In the genomic region with DNA sequence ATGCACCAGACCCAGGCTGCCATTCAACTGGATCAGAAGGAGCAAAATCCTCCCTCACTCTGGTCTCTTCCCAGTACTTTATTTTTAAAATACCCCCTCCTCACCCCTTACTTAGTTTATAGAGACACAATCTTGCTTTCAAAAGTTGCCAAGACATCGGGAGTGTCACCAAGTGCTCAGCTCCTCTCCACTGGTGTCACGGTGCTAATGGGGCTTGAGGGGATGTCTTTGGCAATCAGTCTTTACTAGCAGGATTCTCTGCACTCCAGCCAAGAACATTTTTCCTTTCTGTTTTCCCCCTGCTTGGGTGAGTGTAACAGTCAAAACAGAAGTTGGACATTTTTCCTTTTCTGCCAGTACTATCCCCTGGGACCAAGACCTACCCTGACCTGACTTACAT, we compare ENCODE assay signal across 21 mouse cellular contexts. TPM values are rescaled to one million over a fixed set of nuclear protein-coding genes. Genes with fewer than 3 reads are reported as not detected.
A peak's percentile ranks its signal among the peaks of the same experiment; 100 is the strongest.
DNase-seq lines count a peak whose midpoint lies in the region; ATAC-seq and TF ChIP-seq lines count a peak whose summit lies in the region.
"Had no signal": no experiment of that assay in that cellular context is flagged by ENCODE, and none has a peak within 500 bp of the region (broad histone marks: within the 10 kb centered on the region; RNA-seq: fewer than 3 reads in every experiment).

No protein-coding gene starts in this region.

- TF ChIP-seq CTCF in liver, adult 2 months (IDR thresholded peaks at IDR 0.05; ENCODE audit: low read depth, low read length): no peak
- TF ChIP-seq CTCF in lung, postnatal 0 days (IDR thresholded peaks at IDR 0.05): no peak
- TF ChIP-seq CTCF in lung, adult 2 months (IDR thresholded peaks at IDR 0.05; ENCODE audit: insufficient read depth, low read length): no peak
- TF ChIP-seq CTCF in stomach, postnatal 0 days (IDR thresholded peaks at IDR 0.05; ENCODE audit: low read depth): no peak
- no peak for TF ChIP-seq CTCF in layer of hippocampus, adult 2 months (conservative IDR thresholded peaks at IDR 0.05)

- H3K27me3 ChIP-seq in liver, adult 2 months (ENCODE audit: control insufficient read depth, insufficient read depth, low read length): no peaks in the 10 kb centered on the region
- no peaks in the 10 kb centered on the region for H3K27me3 ChIP-seq in lung, postnatal 0 days (replicated peaks; ENCODE audit: insufficient read depth, low read length)
- H3K27me3 ChIP-seq in stomach, postnatal 0 days (ENCODE audit: control insufficient read depth, insufficient read depth, low read length): no peaks in the 10 kb centered on the region
- H3K27me3 ChIP-seq: CH12.LX; embryonic facial prominence, embryonic 12.5 days; forebrain, embryonic 15.5 days; heart, embryonic 13.5 days; Patski had no signal

- TF ChIP-seq POLR2A in liver, adult 2 months (IDR thresholded peaks at IDR 0.05; ENCODE audit: extremely low read depth, insufficient read depth, low read length): no peak
- TF ChIP-seq POLR2A in lung, adult 2 months (IDR thresholded peaks at IDR 0.05; ENCODE audit: borderline replicate concordance, extremely low read depth, low read depth, low read length): no peak

- no peaks in the 10 kb centered on the region for H3K79me2 ChIP-seq in liver, adult 2 months (ENCODE audit: control insufficient read depth, insufficient read depth, low read length)

- no peak overlapping the region for H3K4me3 ChIP-seq in liver, adult 2 months (ENCODE audit: insufficient read depth, low read depth, low read length)
- H3K4me3 ChIP-seq in lung, postnatal 0 days (ENCODE audit: low read depth, low read length): no peak overlapping the region
- no peak overlapping the region for H3K4me3 ChIP-seq in lung, adult 2 months (replicated peaks; ENCODE audit: extremely low read depth, low read depth, low read length)
- no peak overlapping the region for H3K4me3 ChIP-seq in stomach, postnatal 0 days (ENCODE audit: low read depth, low read length)
- no peak overlapping the region for H3K4me3 ChIP-seq in layer of hippocampus, adult 2 months
- H3K4me3 ChIP-seq: embryonic facial prominence, embryonic 12.5 days; forebrain, embryonic 15.5 days; heart, embryonic 13.5 days had no signal

- no peak overlapping the region for H3K27ac ChIP-seq in liver, adult 2 months (replicated peaks; ENCODE audit: insufficient read depth, low read depth, low read length)
- no peak overlapping the region for H3K27ac ChIP-seq in lung, postnatal 0 days (ENCODE audit: low read length)
- H3K27ac ChIP-seq in stomach, postnatal 0 days (replicated peaks): no peak overlapping the region
- H3K27ac ChIP-seq in layer of hippocampus, adult 2 months: no peak overlapping the region
- H3K27ac ChIP-seq: embryonic facial prominence, embryonic 12.5 days; forebrain, embryonic 15.5 days; heart, embryonic 13.5 days had no signal

- H3K4me1 ChIP-seq in liver, adult 2 months (ENCODE audit: control insufficient read depth, insufficient read depth, low read length): no peaks in the 10 kb centered on the region
- H3K4me1 ChIP-seq in lung, postnatal 0 days (ENCODE audit: insufficient read depth, low read depth, low read length): no peaks in the 10 kb centered on the region
- no peaks in the 10 kb centered on the region for H3K4me1 ChIP-seq in lung, adult 2 months (ENCODE audit: control insufficient read depth, insufficient read depth, low read length)
- no peaks in the 10 kb centered on the region for H3K4me1 ChIP-seq in stomach, postnatal 0 days (replicated peaks; ENCODE audit: control insufficient read depth, insufficient read depth)
- H3K4me1 ChIP-seq: embryonic facial prominence, embryonic 12.5 days; forebrain, embryonic 15.5 days; heart, embryonic 13.5 days had no signal

- H3K9me3 ChIP-seq in lung, postnatal 0 days (ENCODE audit: low read length): no peaks in the 10 kb centered on the region
- H3K9me3 ChIP-seq in stomach, postnatal 0 days (ENCODE audit: control insufficient read depth, low read length): no peaks in the 10 kb centered on the region
- H3K9me3 ChIP-seq: embryonic facial prominence, embryonic 12.5 days; forebrain, embryonic 15.5 days; heart, embryonic 13.5 days had no signal

- no peak for TF ChIP-seq EP300 in lung, postnatal 0 days (IDR thresholded peaks at IDR 0.05)
- no peak for TF ChIP-seq EP300 in stomach, postnatal 0 days (optimal IDR thresholded peaks at IDR 0.05)

- 77% methylated on average over 2 of the region's 2 CpGs for WGBS in liver, adult 2 months
- 49% methylated on average over 2 of the region's 2 CpGs for WGBS in lung, postnatal 0 days
- 56% methylated on average over 2 of the region's 2 CpGs for WGBS in lung, adult 2 months
- 40% methylated on average over 2 of the region's 2 CpGs for WGBS in stomach, postnatal 0 days

- H3K36me3 ChIP-seq in liver, adult 2 months (ENCODE audit: control insufficient read depth, insufficient read depth, low read length): no peaks in the 10 kb centered on the region
- H3K36me3 ChIP-seq in lung, postnatal 0 days (ENCODE audit: insufficient read depth, low read length): no peaks in the 10 kb centered on the region
- no peaks in the 10 kb centered on the region for H3K36me3 ChIP-seq in stomach, postnatal 0 days (ENCODE audit: control insufficient read depth, insufficient read depth, low read length)
- H3K36me3 ChIP-seq: embryonic facial prominence, embryonic 12.5 days; forebrain, embryonic 15.5 days; heart, embryonic 13.5 days had no signal

- no peak overlapping the region for H3K4me2 ChIP-seq in lung, postnatal 0 days (replicated peaks; ENCODE audit: low read depth, low read length)
- H3K4me2 ChIP-seq in stomach, postnatal 0 days (replicated peaks; ENCODE audit: low read depth): 0 out of 2 replicates have a peak overlapping the region, but pooled peaks have one; percentile 2
- H3K4me2 ChIP-seq: embryonic facial prominence, embryonic 12.5 days; forebrain, embryonic 15.5 days; heart, embryonic 13.5 days had no signal

- DNase-seq in liver, adult 2 months (ENCODE audit: extremely low read depth, low read depth, low spot score): peak; percentile 10
- DNase-seq in liver: no peak
- DNase-seq in lung, postnatal 0 days (ENCODE audit: low spot score): peak; percentile 51
- DNase-seq in lung, adult 2 months: no peak
- DNase-seq in lung, postnatal 10 days: peak; percentile 74
- no peak for DNase-seq in stomach, postnatal 0 days (ENCODE audit: low spot score)
- DNase-seq in layer of hippocampus, adult 2 months (ENCODE audit: low spot score in 2 of 2): no peak
- DNase-seq: adrenal gland, adult 2 months; adrenal gland, postnatal 25 days; cerebellum, adult 2 months; cerebellum, postnatal 10 days; gastrocnemius, postnatal 36 days; heart, adult 11 months; heart, postnatal 36 days had no signal

- no peak overlapping the region for H3K9ac ChIP-seq in liver, adult 2 months (ENCODE audit: low read depth, low read length)
- H3K9ac ChIP-seq in lung, postnatal 0 days (replicated peaks; ENCODE audit: low read depth): no peak overlapping the region
- H3K9ac ChIP-seq in stomach, postnatal 0 days (ENCODE audit: low read length): no peak overlapping the region
- H3K9ac ChIP-seq: embryonic facial prominence, embryonic 12.5 days; forebrain, embryonic 15.5 days; heart, embryonic 13.5 days had no signal

- ATAC-seq in lung, postnatal 0 days: peak; percentile 55
- ATAC-seq in stomach, postnatal 0 days (ENCODE audit: low FRiP score, low TSS enrichment): no peak
- ATAC-seq: activated CD4-positive, CD25-positive, alpha-beta regulatory T cell, adult 4 months; forebrain, embryonic 15.5 days; Patski had no signal

RNA-seq across cellular contexts. Expression of a gene that starts 10.3 kb away (rescaled TPM):
- total RNA-seq in liver, adult 2 months (2014; rRNA removed): 0.92 and 1.6 TPM in 2 replicates
- 0.78 and 0.91 TPM in 2 replicates for polyA plus RNA-seq in liver, adult 2 months (2012; rRNA removed)
- 6.5 TPM in 2 replicates for polyA plus RNA-seq in lung, postnatal 0 days (2015; fragmentation: Nextera tagmentation; extraction: Ambion mirVana)
- 3.0 and 5.8 TPM in 2 replicates for polyA plus RNA-seq in lung, adult 2 months (2012; rRNA removed)
- 24.4 and 32.1 TPM in 2 replicates for polyA plus RNA-seq in stomach, postnatal 0 days (2015; fragmentation: Nextera tagmentation; extraction: Ambion mirVana)
- total RNA-seq in layer of hippocampus, adult 2 months (2021): 10 to 100 TPM; 10.0 to 12.6 TPM
- total RNA-seq: CH12.LX; common myeloid progenitor, adult 5-6 weeks had no signal
- polyA plus RNA-seq: activated CD4-positive, CD25-positive, alpha-beta regulatory T cell, adult 4 months had no signal

Comparison
In these comparisons a context has a peak if more than half of its experiments do, and no peak if none do; other contexts are left out.
1. DNase-seq: peak in liver, adult 2 months (single experiment), lung, postnatal 0 days (single experiment) and lung, postnatal 10 days (single experiment); none in liver (single experiment), lung, adult 2 months (single experiment), stomach, postnatal 0 days (single experiment) and layer of hippocampus, adult 2 months (0 of 2).